ENCODE assay signal across 29 mouse cellular contexts in genomic region chr1:54600275-54600674, GRCm38 (mm10). TPM values are rescaled to one million over a fixed set of nuclear protein-coding genes. Genes with fewer than 3 reads are reported as not detected.
DNase-seq lines count a peak whose midpoint lies in the region; ATAC-seq lines count a peak whose summit lies in the region.
"Had no signal": no experiment of that assay in that cellular context is flagged by ENCODE, and none has a peak within 500 bp of the region (broad histone marks: within the 10 kb centered on the region; RNA-seq: fewer than 3 reads in every experiment).

No protein-coding gene starts in this region.

- peak; percentile 10 for DNase-seq in CD4-positive, CD25-positive, alpha-beta regulatory T cell, adult 2 months (ENCODE audit: low read depth, low spot score)
- DNase-seq in brain, adult 2 months (ENCODE audit: low read depth, low spot score), result peak; percentile 57
- DNase-seq in adrenal gland, postnatal 25 days, result no peak
- no peak for DNase-seq in kidney, postnatal 25 days
- no peak for DNase-seq in embryonic facial prominence, embryonic 10.5 days (ENCODE audit: low spot score)
- DNase-seq: adrenal gland, adult 8-10 months; cerebellum, adult 11-12 months; cerebellum, adult 9-11 months; gastrocnemius, postnatal 14 days; heart, postnatal 14 days; kidney, adult 9 months; kidney, postnatal 10 days; lung, embryonic 14.5 days; lung, postnatal 14 days; right cerebral cortex, postnatal 4 days; thymus, adult 18-20 months; thymus, postnatal 25 days had no signal

- no peaks in the 10 kb centered on the region for H3K36me3 ChIP-seq in intestine, embryonic 16.5 days (ENCODE audit: control insufficient read depth, insufficient read depth, low read length)
- no peaks in the 10 kb centered on the region for H3K36me3 ChIP-seq in stomach, embryonic 15.5 days
- no peaks in the 10 kb centered on the region for H3K36me3 ChIP-seq in embryonic facial prominence, embryonic 10.5 days (replicated peaks)
- H3K36me3 ChIP-seq: hindbrain, embryonic 12.5 days; limb, embryonic 12.5 days; liver, embryonic 15.5 days had no signal

- peak; percentile 96 for ATAC-seq in intestine, embryonic 16.5 days
- peak; percentile 67 for ATAC-seq in stomach, embryonic 15.5 days (ENCODE audit: insufficient read depth, low FRiP score, low read depth)
- ATAC-seq in cerebellum, adult (ENCODE audit: insufficient number of reproducible peaks, low FRiP score, low TSS enrichment), result no peak
- ATAC-seq: forebrain, embryonic 16.5 days; hindbrain, postnatal 0 days; midbrain, embryonic 16.5 days had no signal

- 52% methylated on average over 1 of the region's 1 CpGs for WGBS in intestine, embryonic 16.5 days
- WGBS in stomach, embryonic 15.5 days, result 72% methylated on average over 1 of the region's 1 CpGs
- 89% methylated on average over 1 of the region's 1 CpGs for WGBS in embryonic facial prominence, embryonic 10.5 days

- no peaks in the 10 kb centered on the region for H3K27me3 ChIP-seq in intestine, embryonic 16.5 days (replicated peaks; ENCODE audit: control insufficient read depth, insufficient read depth, low read length)
- no peaks in the 10 kb centered on the region for H3K27me3 ChIP-seq in stomach, embryonic 15.5 days (replicated peaks)
- no peaks in the 10 kb centered on the region for H3K27me3 ChIP-seq in embryonic facial prominence, embryonic 10.5 days (replicated peaks; ENCODE audit: low read depth, poor library complexity, severe bottlenecking)
- H3K27me3 ChIP-seq: hindbrain, embryonic 12.5 days; limb, embryonic 12.5 days; liver, embryonic 15.5 days had no signal

- H3K9me3 ChIP-seq in intestine, embryonic 16.5 days (ENCODE audit: control insufficient read depth, low read length), result no peaks in the 10 kb centered on the region
- H3K9me3 ChIP-seq in stomach, embryonic 15.5 days, result no peaks in the 10 kb centered on the region
- H3K9me3 ChIP-seq in embryonic facial prominence, embryonic 10.5 days, result no peaks in the 10 kb centered on the region
- H3K9me3 ChIP-seq: hindbrain, embryonic 12.5 days; liver, embryonic 15.5 days had no signal

- H3K4me2 ChIP-seq in intestine, embryonic 16.5 days (ENCODE audit: low read depth, low read length), result no peak overlapping the region
- H3K4me2 ChIP-seq in stomach, embryonic 15.5 days, result no peak overlapping the region
- H3K4me2 ChIP-seq: hindbrain, embryonic 12.5 days; limb, embryonic 12.5 days; liver, embryonic 15.5 days; lung, embryonic 14.5 days; midbrain, embryonic 11.5 days had no signal

- H3K4me3 ChIP-seq in intestine, embryonic 16.5 days (ENCODE audit: low read length), result no peak overlapping the region
- H3K4me3 ChIP-seq in stomach, embryonic 15.5 days (replicated peaks), result no peak overlapping the region
- H3K4me3 ChIP-seq in embryonic facial prominence, embryonic 10.5 days, result no peak overlapping the region
- H3K4me3 ChIP-seq: erythroblast, embryonic 14.5 days; hindbrain, embryonic 12.5 days; left cerebral cortex, adult 2 months; limb, embryonic 12.5 days; liver, embryonic 15.5 days had no signal

- peak overlapping the region; percentile 78 for H3K27ac ChIP-seq in intestine, embryonic 16.5 days (ENCODE audit: low read length)
- peak overlapping the region; percentile 23; the same call in 1 of the 2 replicates for H3K27ac ChIP-seq in stomach, embryonic 15.5 days
- H3K27ac ChIP-seq in embryonic facial prominence, embryonic 10.5 days (replicated peaks), result no peak overlapping the region
- H3K27ac ChIP-seq: hindbrain, embryonic 12.5 days; hindbrain, postnatal 0 days; left cerebral cortex, adult 2 months; limb, embryonic 12.5 days; liver, embryonic 15.5 days had no signal

- 0 out of 2 replicates have a peak, but pooled peaks cover 2% of the 10 kb centered on the region for H3K4me1 ChIP-seq in intestine, embryonic 16.5 days (ENCODE audit: control insufficient read depth, insufficient read depth, low read length)
- H3K4me1 ChIP-seq in stomach, embryonic 15.5 days, result no peaks in the 10 kb centered on the region
- no peaks in the 10 kb centered on the region for H3K4me1 ChIP-seq in embryonic facial prominence, embryonic 10.5 days
- H3K4me1 ChIP-seq: hindbrain, embryonic 12.5 days; limb, embryonic 12.5 days; liver, embryonic 15.5 days had no signal

- H3K9ac ChIP-seq in intestine, embryonic 16.5 days (ENCODE audit: low read depth, low read length), result no peak overlapping the region
- H3K9ac ChIP-seq in stomach, embryonic 15.5 days, result no peak overlapping the region
- H3K9ac ChIP-seq: hindbrain, embryonic 12.5 days; limb, embryonic 12.5 days; liver, embryonic 15.5 days; lung, embryonic 14.5 days had no signal

RNA-seq across cellular contexts. Expression of gene Pgap1, which starts 42.8 kb away (rescaled TPM):
- 7.5 and 8.3 TPM in 2 replicates for polyA plus RNA-seq in intestine, embryonic 16.5 days (2015; fragmentation: Nextera tagmentation; extraction: Ambion mirVana)
- polyA plus RNA-seq in stomach, embryonic 15.5 days (2015; fragmentation: Nextera tagmentation; extraction: Ambion mirVana), result 10.8 and 11.7 TPM in 2 replicates
- total RNA-seq in adrenal gland, postnatal 25 days (2021), result 4.1 and 6.9 TPM in 2 replicates
- polyA plus RNA-seq in embryonic facial prominence, embryonic 10.5 days (2016; fragmentation: Nextera tagmentation; extraction: Ambion mirVana), result 5.8 and 6.2 TPM in 2 replicates
- polyA plus RNA-seq: erythroblast, embryonic 14.5 days had no signal

Comparison
In these comparisons a context has a peak if more than half of its experiments do, and no peak if none do; other contexts are left out.
1. DNase-seq: peak in CD4-positive, CD25-positive, alpha-beta regulatory T cell, adult 2 months (single experiment) and brain, adult 2 months (single experiment); none in adrenal gland, postnatal 25 days (single experiment), kidney, postnatal 25 days (0 of 2) and embryonic facial prominence, embryonic 10.5 days (single experiment).